Mouse (Mus musculus): ENCODE measurements around the gene Frmpd2. TPM values are rescaled to one million over a fixed set of nuclear protein-coding genes. Genes with fewer than 3 reads are reported as not detected.

Gene Frmpd2
- total RNA-seq, 1 experiment, result not detected

GRCm38 (mm10) chr14:33495226-33495625 lies 23.7 kb downstream of the Frmpd2 start:
- Histone ChIP-seq H3K4me3 (ENCODE audit: insufficient read depth in 1 of 2, low read depth in 1 of 2, low read length in 2 of 2, poor library complexity in 1 of 2, severe bottlenecking in 1 of 2) (no peak overlapping the region), H3K27ac (ENCODE audit: insufficient read depth, low read depth, low read length, poor library complexity, severe bottlenecking) (no peak overlapping the region), H3K9me3 (ENCODE audit: control insufficient read depth, insufficient read depth, low read depth, low read length) (no peaks in the 10 kb centered on the region), H3K4me1 (ENCODE audit: control insufficient read depth in 2 of 2, insufficient read depth in 2 of 2, low read length in 2 of 2, poor library complexity in 1 of 2) (no peaks in the 10 kb centered on the region), H3K36me3 (ENCODE audit: control insufficient read depth, insufficient read depth, low read length, poor library complexity, severe bottlenecking) (no peaks in the 10 kb centered on the region), H3K9ac (ENCODE audit: insufficient read depth, low read depth, low read length, poor library complexity, severe bottlenecking) (no peak overlapping the region)
- TF ChIP-seq CHD2 (IDR thresholded peaks at IDR 0.05; ENCODE audit: low read depth, low read length) (no peak), MAFK (IDR thresholded peaks at IDR 0.05; ENCODE audit: insufficient read depth, low read depth, low read length) (no peak)
- in situ Hi-C loops (cut with MboI; ENCODE audit: low sequenced_read_pairs in 2 of 2, unreplicated experiment in 2 of 2), result no loop called here
- no peak for DNase-seq (ENCODE audit: low read depth, low spot score)

GRCm38 (mm10) chr14:33497418-33497817 lies 25.9 kb downstream of the Frmpd2 start:
- H3K4me3 ChIP-seq (ENCODE audit: insufficient read depth in 1 of 2, low read depth in 1 of 2, low read length in 2 of 2, poor library complexity in 1 of 2, severe bottlenecking in 1 of 2), result no peak overlapping the region
- no peak for DNase-seq (ENCODE audit: low read depth, low spot score)
- no peaks in the 10 kb centered on the region for H3K4me1 ChIP-seq (ENCODE audit: control insufficient read depth in 2 of 2, insufficient read depth in 2 of 2, low read length in 2 of 2, poor library complexity in 1 of 2)
- in situ Hi-C loops (cut with MboI; ENCODE audit: low sequenced_read_pairs in 2 of 2, unreplicated experiment in 2 of 2), result no loop called here
- no peaks in the 10 kb centered on the region for H3K9me3 ChIP-seq (ENCODE audit: control insufficient read depth, insufficient read depth, low read depth, low read length)
- no peak overlapping the region for H3K27ac ChIP-seq (ENCODE audit: insufficient read depth, low read depth, low read length, poor library complexity, severe bottlenecking)
- no peak overlapping the region for H3K9ac ChIP-seq (ENCODE audit: insufficient read depth, low read depth, low read length, poor library complexity, severe bottlenecking)
- no peaks in the 10 kb centered on the region for H3K36me3 ChIP-seq (ENCODE audit: control insufficient read depth, insufficient read depth, low read length, poor library complexity, severe bottlenecking)
- TF ChIP-seq ZC3H11A (IDR thresholded peaks at IDR 0.05; ENCODE audit: borderline replicate concordance, low read depth, low read length) (no peak), ZNF384 (IDR thresholded peaks at IDR 0.05; ENCODE audit: low read depth, low read length) (no peak), MAFK (IDR thresholded peaks at IDR 0.05; ENCODE audit: insufficient read depth, low read depth, low read length) (no peak), CHD2 (IDR thresholded peaks at IDR 0.05; ENCODE audit: low read depth, low read length) (no peak), HCFC1 (IDR thresholded peaks at IDR 0.05; ENCODE audit: borderline replicate concordance, insufficient read depth, low read length) (no peak)

- Histone ChIP-seq H3K9me3 (ENCODE audit: control insufficient read depth, insufficient read depth, low read depth, low read length) (no peaks in the 10 kb centered on the region), H3K27ac (ENCODE audit: insufficient read depth, low read depth, low read length, poor library complexity, severe bottlenecking) (no peak overlapping the region), H3K36me3 (ENCODE audit: control insufficient read depth, insufficient read depth, low read length, poor library complexity, severe bottlenecking) (no peaks in the 10 kb centered on the region), H3K4me1 (ENCODE audit: control insufficient read depth in 2 of 2, insufficient read depth in 2 of 2, low read length in 2 of 2, poor library complexity in 1 of 2) (no peaks in the 10 kb centered on the region), H3K4me3 (ENCODE audit: insufficient read depth in 1 of 2, low read depth in 1 of 2, low read length in 2 of 2, poor library complexity in 1 of 2, severe bottlenecking in 1 of 2) (no peak overlapping the region), H3K9ac (ENCODE audit: insufficient read depth, low read depth, low read length, poor library complexity, severe bottlenecking) (no peak overlapping the region)
- in situ Hi-C loops (cut with MboI; ENCODE audit: low sequenced_read_pairs in 2 of 2, unreplicated experiment in 2 of 2), result no loop called here
- no peak for TF ChIP-seq MAFK (IDR thresholded peaks at IDR 0.05; ENCODE audit: insufficient read depth, low read depth, low read length)
- no peak for TF ChIP-seq CHD2 (IDR thresholded peaks at IDR 0.05; ENCODE audit: low read depth, low read length)
- TF ChIP-seq HCFC1 (IDR thresholded peaks at IDR 0.05; ENCODE audit: borderline replicate concordance, insufficient read depth, low read length), result no peak
- no peak for TF ChIP-seq ZC3H11A (IDR thresholded peaks at IDR 0.05; ENCODE audit: borderline replicate concordance, low read depth, low read length)
- TF ChIP-seq ZNF384 (IDR thresholded peaks at IDR 0.05; ENCODE audit: low read depth, low read length), result no peak
- no peak for DNase-seq (ENCODE audit: low read depth, low spot score)
These were observed 27.4 kb downstream of the Frmpd2 start for GRCm38 (mm10) chr14:33498849-33499248.

- H3K4me3 ChIP-seq (ENCODE audit: insufficient read depth in 1 of 2, low read depth in 1 of 2, low read length in 2 of 2, poor library complexity in 1 of 2, severe bottlenecking in 1 of 2), result no peak overlapping the region
- in situ Hi-C loops (cut with MboI; ENCODE audit: low sequenced_read_pairs in 2 of 2, unreplicated experiment in 2 of 2), result no loop called here
- H3K36me3 ChIP-seq (ENCODE audit: control insufficient read depth, insufficient read depth, low read length, poor library complexity, severe bottlenecking), result no peaks in the 10 kb centered on the region
- TF ChIP-seq ZNF384 (IDR thresholded peaks at IDR 0.05; ENCODE audit: low read depth, low read length) (no peak), ZC3H11A (IDR thresholded peaks at IDR 0.05; ENCODE audit: borderline replicate concordance, low read depth, low read length) (no peak), CHD2 (IDR thresholded peaks at IDR 0.05; ENCODE audit: low read depth, low read length) (no peak), HCFC1 (IDR thresholded peaks at IDR 0.05; ENCODE audit: borderline replicate concordance, insufficient read depth, low read length) (no peak), MAFK (IDR thresholded peaks at IDR 0.05; ENCODE audit: insufficient read depth, low read depth, low read length) (no peak)
- no peaks in the 10 kb centered on the region for H3K9me3 ChIP-seq (ENCODE audit: control insufficient read depth, insufficient read depth, low read depth, low read length)
- H3K9ac ChIP-seq (ENCODE audit: insufficient read depth, low read depth, low read length, poor library complexity, severe bottlenecking), result no peak overlapping the region
- no peaks in the 10 kb centered on the region for H3K4me1 ChIP-seq (ENCODE audit: control insufficient read depth in 2 of 2, insufficient read depth in 2 of 2, low read length in 2 of 2, poor library complexity in 1 of 2)
- no peak for DNase-seq (ENCODE audit: low read depth, low spot score)
- H3K27ac ChIP-seq (ENCODE audit: insufficient read depth, low read depth, low read length, poor library complexity, severe bottlenecking), result no peak overlapping the region
These were observed 29.1 kb downstream of the Frmpd2 start for GRCm38 (mm10) chr14:33500631-33501030.

GRCm38 (mm10) chr14:33503311-33503710 lies 31.8 kb downstream of the Frmpd2 start:
- in situ Hi-C loops (cut with MboI; ENCODE audit: low sequenced_read_pairs in 2 of 2, unreplicated experiment in 2 of 2), result no loop called here
- Histone ChIP-seq H3K27ac (ENCODE audit: insufficient read depth, low read depth, low read length, poor library complexity, severe bottlenecking) (no peak overlapping the region), H3K4me1 (ENCODE audit: control insufficient read depth in 2 of 2, insufficient read depth in 2 of 2, low read length in 2 of 2, poor library complexity in 1 of 2) (no peaks in the 10 kb centered on the region), H3K4me3 (ENCODE audit: insufficient read depth in 1 of 2, low read depth in 1 of 2, low read length in 2 of 2, poor library complexity in 1 of 2, severe bottlenecking in 1 of 2) (no peak overlapping the region), H3K36me3 (ENCODE audit: control insufficient read depth, insufficient read depth, low read length, poor library complexity, severe bottlenecking) (no peaks in the 10 kb centered on the region), H3K9ac (ENCODE audit: insufficient read depth, low read depth, low read length, poor library complexity, severe bottlenecking) (no peak overlapping the region), H3K9me3 (ENCODE audit: control insufficient read depth, insufficient read depth, low read depth, low read length) (no peaks in the 10 kb centered on the region)
- TF ChIP-seq ZC3H11A (IDR thresholded peaks at IDR 0.05; ENCODE audit: borderline replicate concordance, low read depth, low read length) (no peak), MAFK (IDR thresholded peaks at IDR 0.05; ENCODE audit: insufficient read depth, low read depth, low read length) (no peak), ZNF384 (IDR thresholded peaks at IDR 0.05; ENCODE audit: low read depth, low read length) (no peak), HCFC1 (IDR thresholded peaks at IDR 0.05; ENCODE audit: borderline replicate concordance, insufficient read depth, low read length) (no peak), CHD2 (IDR thresholded peaks at IDR 0.05; ENCODE audit: low read depth, low read length) (no peak)
- no peak for DNase-seq (ENCODE audit: low read depth, low spot score)
